Mouse (Mus musculus) megakaryocyte, embryonic 14.5 days (primary cell): ENCODE results near the gene Hmg20b.

Source experiments
- FLI1 ChIP-seq: IDR thresholded peaks from 2 replicates; pipeline ENCODE4 v1.6.1; 2012; ENCODE audit warnings: low read length, inconsistent platforms, mixed read lengths
- GATA1 ChIP-seq: IDR thresholded peaks from 3 replicates; pipeline ENCODE4 v1.6.1; 2012; ENCODE audit warnings: mixed read lengths, low read length, inconsistent platforms, borderline replicate concordance

- TF ChIP-seq FLI1 (no peak), GATA1 (no peak)
Measured at GRCm38 (mm10) chr10:81298369-81299100, 51.7 kb downstream of the Hmg20b start.
